Mouse (Mus musculus) thymus, adult 2 months (tissue): Measurements from ENCODE around the gene Pdxk. TPM values are rescaled to one million over a fixed set of nuclear protein-coding genes. Genes with fewer than 3 reads are reported as not detected.
A peak's percentile ranks its signal among the peaks of the same experiment; 100 is the strongest.

Experiments used
- DNase-seq: peaks from one replicate; pipeline ENCODE4 v3.0.0; 2021
- H3K27ac ChIP-seq: fragments of 200-500 bp; 2 replicates; pipeline ENCODE4 v1.5.1; 2012; ENCODE audit warnings: low read length, control low read depth; ENCODE audit not compliant: control insufficient read depth, insufficient read depth
- H3K27me3 ChIP-seq: fragments of 200-500 bp; 2 replicates; pipeline ENCODE4 v1.6.1; 2012; ENCODE audit warnings: mild to moderate bottlenecking, low read length, moderate library complexity, mixed read lengths; ENCODE audit not compliant: control insufficient read depth, insufficient read depth
- H3K36me3 ChIP-seq: fragments of 200-500 bp; 2 replicates; pipeline ENCODE4 v1.6.1; 2012; ENCODE audit warnings: mild to moderate bottlenecking, low read length, moderate library complexity; ENCODE audit not compliant: control insufficient read depth, insufficient read depth
- H3K4me1 ChIP-seq: fragments of 200-500 bp; replicated peaks from 2 replicates; pipeline ENCODE4 v1.6.1; 2012; ENCODE audit warnings: low read length; ENCODE audit not compliant: control insufficient read depth, insufficient read depth
- H3K4me3 ChIP-seq: fragments of 200-500 bp; 2 replicates; pipeline ENCODE4 v1.5.1; 2012; ENCODE audit warnings: mild to moderate bottlenecking, low read length, control low read depth, moderate library complexity; ENCODE audit not compliant: control insufficient read depth, insufficient read depth
- CTCF ChIP-seq: fragments of 200-500 bp; IDR thresholded peaks from 2 replicates; pipeline ENCODE4 v1.5.1; 2012; ENCODE audit warnings: mild to moderate bottlenecking, control low read depth, low read length, moderate library complexity, borderline replicate concordance; ENCODE audit not compliant: control insufficient read depth, poor library complexity, insufficient read depth; ENCODE audit errors: extremely low read depth
- POLR2A ChIP-seq: fragments of 200-500 bp; IDR thresholded peaks from 2 replicates; pipeline ENCODE4 v1.6.1; 2012; ENCODE audit warnings: mild to moderate bottlenecking, low read length, control low read depth, moderate library complexity; ENCODE audit not compliant: control insufficient read depth, poor library complexity, insufficient read depth; ENCODE audit errors: extremely low read depth
- WGBS: fragments of 180-500 bp; shearing (Covaris S2); methylation state at CpG from one replicate; pipeline ENCODE4 v1.1.7; 2018; 5-methylcytosine and 5-hydroxymethylcytosine counted together
- polyA plus RNA-seq: library from polyadenylated mRNA; depleted of rRNA; stranded (reverse); fragments of >200 nt; gene quantifications from 2 replicates; pipeline ENCODE4 v1.2.3, GENCODE M21; 2012

The Pdxk gene
- polyA plus RNA-seq, 1 experiment, result 26.1 TPM

DNA sequence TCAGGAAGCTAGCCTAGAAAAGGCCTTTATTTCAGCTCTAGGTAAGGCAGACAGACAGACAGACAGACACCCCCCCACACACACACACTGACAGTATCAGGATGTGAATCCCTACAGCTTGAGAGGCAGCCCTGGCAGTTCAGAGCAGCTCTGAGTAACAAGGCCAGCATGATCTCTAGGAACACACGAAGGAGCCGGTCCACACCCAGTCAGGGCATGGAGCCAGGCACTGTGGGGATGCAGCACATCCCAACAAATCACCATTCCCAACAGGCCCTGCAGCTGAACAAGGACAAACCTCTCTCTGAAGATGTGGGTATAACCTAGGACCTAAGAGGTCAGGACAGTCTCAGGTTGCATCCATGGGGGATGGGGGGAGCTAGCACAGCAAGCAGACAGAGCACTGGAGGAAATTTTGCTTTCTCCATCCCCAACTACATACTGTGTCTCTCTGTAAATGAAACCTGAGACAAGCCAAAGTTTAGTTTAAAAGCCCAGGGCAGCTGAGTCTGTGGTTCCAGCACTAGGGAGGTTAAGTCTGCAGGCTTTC is 3.1 kb upstream of the Pdxk start:
- H3K27me3 ChIP-seq, result no peaks in the 10 kb centered on the region
- peaks cover 18% of the 10 kb centered on the region for H3K4me1 ChIP-seq
- no peaks in the 10 kb centered on the region for H3K36me3 ChIP-seq
- H3K4me3 ChIP-seq, result no peak overlapping the region
- 88% methylated on average over 2 of the region's 2 CpGs for WGBS
- TF ChIP-seq POLR2A (no peak), CTCF (no peak)
- H3K27ac ChIP-seq, result no peak overlapping the region
- DNase-seq, result no peak

DNA sequence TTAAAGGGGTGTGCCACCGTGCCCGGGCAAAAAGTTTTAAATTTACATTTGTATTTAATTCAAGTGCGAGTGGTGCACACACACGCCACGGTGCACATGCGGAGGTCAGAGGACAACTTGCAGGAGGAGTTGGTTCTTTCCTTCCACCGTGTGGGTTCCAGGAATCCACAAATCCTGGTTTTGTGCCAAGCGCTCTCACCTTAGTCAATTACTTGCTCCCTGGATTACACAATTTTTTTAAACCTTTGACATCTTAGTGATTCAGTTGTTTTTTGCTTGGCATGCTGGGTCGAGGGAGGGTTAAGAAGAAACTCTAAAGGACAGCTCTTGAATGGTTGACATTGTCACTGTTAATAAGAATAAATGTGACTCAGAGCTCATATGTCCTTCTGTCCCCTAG is 1.9 kb upstream of the Pdxk start:
- Histone ChIP-seq H3K27ac (no peak overlapping the region), H3K27me3 (no peaks in the 10 kb centered on the region), H3K36me3 (no peaks in the 10 kb centered on the region), H3K4me1 (peaks cover 18% of the 10 kb centered on the region), H3K4me3 (no peak overlapping the region)
- 91% methylated on average over 9 of the region's 9 CpGs for WGBS
- TF ChIP-seq CTCF (no peak), POLR2A (no peak)
- DNase-seq, result no peak

DNA sequence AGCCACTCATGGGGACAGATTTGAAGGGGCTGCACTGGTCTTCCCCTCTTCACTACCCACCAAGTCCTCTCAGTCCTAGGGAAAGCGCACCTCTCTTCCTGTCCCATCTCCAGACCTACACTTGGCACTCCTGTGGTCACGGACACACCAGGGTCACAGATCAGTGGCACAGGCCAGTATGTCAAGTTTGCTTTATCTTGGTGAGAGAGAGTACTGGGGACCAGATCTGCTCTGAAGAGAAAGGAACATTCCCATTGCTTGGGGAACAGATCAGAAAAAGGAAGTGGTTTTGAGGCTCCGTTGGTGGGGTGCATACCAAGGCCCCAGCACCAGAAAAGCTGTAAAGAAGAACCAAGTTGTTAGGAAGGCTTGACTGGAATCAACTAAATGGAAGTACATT is 697 bp upstream of the Pdxk start:
- no peak for TF ChIP-seq POLR2A
- WGBS, result 6% methylated on average over 3 of the region's 3 CpGs
- Histone ChIP-seq H3K4me3 (no peak overlapping the region; the same call in 1 of the 2 replicates), H3K27ac (peak overlapping the region; percentile 84), H3K27me3 (no peaks in the 10 kb centered on the region), H3K4me1 (peaks cover 18% of the 10 kb centered on the region), H3K36me3 (no peaks in the 10 kb centered on the region)
- DNase-seq, result peak; percentile 21

DNA sequence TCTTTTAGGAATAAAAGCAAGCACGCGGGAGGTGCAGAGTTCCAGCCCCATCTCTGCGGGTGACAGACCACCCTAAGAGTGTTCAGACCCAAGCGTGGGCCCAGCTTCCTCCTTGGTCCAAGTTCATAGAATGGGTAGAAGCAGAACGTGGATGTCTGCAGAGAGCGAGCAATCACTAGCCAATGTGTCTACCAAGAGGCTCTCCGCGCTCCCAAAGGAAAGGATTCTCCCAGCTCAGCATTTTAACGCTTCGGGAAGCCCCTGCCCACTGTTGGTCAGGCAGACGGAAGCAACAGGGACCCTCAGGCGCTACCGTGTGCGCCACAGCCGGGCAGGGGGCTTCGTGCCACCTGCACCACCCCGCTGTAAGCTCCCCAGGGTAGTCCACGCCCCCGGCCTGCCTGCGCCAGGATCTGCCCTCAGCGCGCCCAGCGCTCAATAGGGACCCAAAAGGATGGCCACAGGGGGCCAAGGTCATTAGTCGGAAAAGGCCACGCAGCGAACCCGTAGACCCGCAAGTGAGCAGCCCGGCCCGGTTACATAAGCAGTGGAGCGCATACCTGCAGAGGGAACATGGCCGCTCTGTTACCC is 479 bp downstream of the Pdxk start:
- no peaks in the 10 kb centered on the region for H3K36me3 ChIP-seq
- H3K27ac ChIP-seq, result peak overlapping the region; percentile 6; the same call in 1 of the 2 replicates
- H3K27me3 ChIP-seq, result no peaks in the 10 kb centered on the region
- peak; percentile 57 for DNase-seq
- WGBS, result 2% methylated on average over 32 of the region's 32 CpGs
- peaks cover 19% of the 10 kb centered on the region for H3K4me1 ChIP-seq
- TF ChIP-seq POLR2A (no peak), CTCF (no peak)
- H3K4me3 ChIP-seq, result peak overlapping the region; percentile 79

DNA sequence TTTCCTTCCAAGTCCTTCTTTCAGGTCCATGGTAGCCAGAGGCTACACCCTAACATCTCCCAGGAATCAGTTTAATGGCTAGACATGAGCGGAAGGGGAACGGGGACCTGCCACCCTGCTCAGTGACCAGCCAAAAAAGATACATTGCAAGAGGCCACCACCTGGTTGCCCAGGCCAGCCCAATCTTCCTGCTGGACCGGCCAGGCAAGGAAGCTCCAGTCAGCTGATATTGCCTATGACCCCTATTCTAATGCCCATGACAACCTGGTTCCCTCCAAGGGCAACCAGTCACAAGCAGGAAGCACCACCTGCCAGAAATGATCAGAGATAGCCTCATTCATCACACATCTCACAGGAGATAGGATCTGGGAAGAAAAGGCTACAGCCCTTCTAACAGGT is 1.0 kb downstream of the Pdxk start:
- 94% methylated on average over 3 of the region's 3 CpGs for WGBS

DNA sequence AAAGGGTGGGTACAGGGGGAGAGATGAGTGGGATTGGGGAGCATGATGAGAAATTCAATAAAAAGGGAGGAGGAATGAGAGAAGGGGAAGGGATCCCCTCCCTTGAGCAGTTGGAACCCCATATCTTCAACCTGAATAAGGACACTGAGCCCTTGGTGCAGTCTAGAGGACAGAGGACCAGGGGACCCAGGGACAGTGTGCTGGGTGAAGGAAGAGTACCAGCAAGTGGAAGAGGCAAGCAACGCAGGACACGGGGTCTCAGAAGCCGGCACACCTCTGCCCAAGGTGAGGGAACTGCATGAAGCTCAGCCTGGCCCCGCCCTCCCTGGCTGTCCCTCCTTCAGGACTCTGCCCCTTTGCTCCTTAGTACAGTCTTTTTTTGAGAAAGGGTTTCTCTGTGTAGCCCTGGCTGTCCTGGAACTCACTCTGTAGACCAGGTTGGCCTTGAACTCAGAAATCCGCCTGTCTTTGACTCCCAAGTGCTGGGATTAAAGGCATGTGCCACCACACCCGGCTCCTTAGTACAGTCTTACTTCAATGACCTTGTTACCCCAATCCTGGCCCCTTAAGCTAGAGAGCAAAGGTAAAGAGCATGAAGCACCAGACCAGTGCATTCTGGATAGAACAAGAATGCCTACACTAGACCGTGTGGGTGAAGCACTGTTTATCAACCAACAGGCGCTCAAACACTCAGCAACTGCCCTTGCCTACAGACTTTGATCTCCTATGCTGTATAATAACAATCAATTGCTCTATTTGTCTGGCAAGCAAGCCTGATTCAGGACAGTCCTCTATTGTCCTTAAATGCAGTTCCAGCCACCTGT is 1.6 kb downstream of the Pdxk start:
- TF ChIP-seq POLR2A (no peak), CTCF (no peak)
- DNase-seq, result no peak
- Histone ChIP-seq H3K4me3 (no peak overlapping the region), H3K36me3 (no peaks in the 10 kb centered on the region), H3K27ac (no peak overlapping the region), H3K27me3 (no peaks in the 10 kb centered on the region), H3K4me1 (peaks cover 30% of the 10 kb centered on the region)
- WGBS, result 90% methylated on average over 8 of the region's 8 CpGs

More for the DNA sequence above, 1.0 kb downstream of the Pdxk start:
- no peak for DNase-seq
- no peak for TF ChIP-seq POLR2A
- TF ChIP-seq CTCF, result no peak
- no peak overlapping the region for H3K27ac ChIP-seq
- H3K4me1 ChIP-seq, result peaks cover 24% of the 10 kb centered on the region
- H3K36me3 ChIP-seq, result no peaks in the 10 kb centered on the region
- H3K27me3 ChIP-seq, result no peaks in the 10 kb centered on the region
- H3K4me3 ChIP-seq, result peak overlapping the region; percentile 79
